Mouse (Mus musculus) liver, adult 2 months (tissue): ENCODE results near the gene Slc9a5.

Experiments
- CTCF ChIP-seq: fragments of 200-500 bp; IDR thresholded peaks from 2 replicates; pipeline ENCODE4 v1.5.1; 2011; ENCODE audit warnings: low read depth, low read length, control low read depth
- POLR2A ChIP-seq: fragments of 200-500 bp; IDR thresholded peaks from 2 replicates; pipeline ENCODE4 v1.6.1; 2011; ENCODE audit warnings: low read length, control low read depth; ENCODE audit not compliant: insufficient read depth; ENCODE audit errors: extremely low read depth

DNA sequence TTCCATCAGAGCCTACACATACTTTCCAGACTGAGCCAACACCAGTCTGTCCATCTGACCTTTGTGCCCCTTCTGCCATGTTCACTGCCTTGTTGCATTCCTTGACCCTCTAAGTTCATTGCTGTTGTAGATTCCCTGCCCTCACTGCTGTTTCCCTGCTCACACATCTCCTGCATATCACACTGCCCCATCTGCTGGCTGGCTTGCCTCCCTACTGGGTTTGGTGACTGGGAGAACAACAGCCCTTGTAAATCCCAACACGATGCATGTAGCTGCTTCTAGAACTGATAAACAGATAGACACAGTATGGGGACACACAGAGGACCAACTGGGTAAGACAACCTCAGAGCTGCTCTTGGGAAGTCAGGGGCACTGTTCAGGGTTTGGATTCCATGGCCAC is 36.9 kb upstream of the Slc9a5 start:
- TF ChIP-seq CTCF (no peak), POLR2A (no peak)
